Mouse (Mus musculus) thymus, adult 2 months (tissue): ENCODE measurements around the gene Tmem258.

Source experiments
- CTCF ChIP-seq: fragments of 200-500 bp; IDR thresholded peaks from 2 replicates; pipeline ENCODE4 v1.5.1; 2012; ENCODE audit warnings: mild to moderate bottlenecking, control low read depth, low read length, moderate library complexity, borderline replicate concordance; ENCODE audit not compliant: control insufficient read depth, poor library complexity, insufficient read depth; ENCODE audit errors: extremely low read depth
- POLR2A ChIP-seq: fragments of 200-500 bp; IDR thresholded peaks from 2 replicates; pipeline ENCODE4 v1.6.1; 2012; ENCODE audit warnings: mild to moderate bottlenecking, low read length, control low read depth, moderate library complexity; ENCODE audit not compliant: control insufficient read depth, poor library complexity, insufficient read depth; ENCODE audit errors: extremely low read depth

GRCm38 (mm10) chr19:10176477-10176876 is 27.3 kb upstream of the Tmem258 start:
- TF ChIP-seq CTCF: no peak
- TF ChIP-seq POLR2A: no peak
